27 mouse cellular contexts compared by ENCODE assay signal in genomic region chr3:47836541-47837240, GRCm38 (mm10).
DNase-seq lines count a peak whose midpoint lies in the region; ATAC-seq lines count a peak whose summit lies in the region.
"Had no signal": no experiment of that assay in that cellular context is flagged by ENCODE, and none has a peak within 500 bp of the region (broad histone marks: within the 10 kb centered on the region; RNA-seq: fewer than 3 reads in every experiment).

No protein-coding gene starts in this region.

- H3K9me3 ChIP-seq in kidney, embryonic 14.5 days (ENCODE audit: control insufficient read depth, low read length) = no peaks in the 10 kb centered on the region
- H3K9me3 ChIP-seq: embryonic facial prominence, embryonic 13.5 days; embryonic facial prominence, embryonic 15.5 days; forebrain, embryonic 10.5 days; forebrain, embryonic 12.5 days; G1E had no signal

- no peak for ATAC-seq in kidney, embryonic 14.5 days (ENCODE audit: low FRiP score, low TSS enrichment)
- ATAC-seq: CD4-positive, CD25-positive, alpha-beta regulatory T cell, adult 4 months; forebrain, embryonic 14.5 days; forebrain, embryonic 16.5 days; Patski had no signal

- H3K36me3 ChIP-seq in kidney, embryonic 14.5 days (ENCODE audit: control insufficient read depth, insufficient read depth, low read length) = no peaks in the 10 kb centered on the region
- H3K36me3 ChIP-seq: embryonic facial prominence, embryonic 13.5 days; embryonic facial prominence, embryonic 15.5 days; forebrain, embryonic 10.5 days; forebrain, embryonic 12.5 days; G1E had no signal

- intact Hi-C loops in heart, postnatal 10 days (cut with DNase I) = no loop called here

- no peak overlapping the region for H3K27ac ChIP-seq in kidney, embryonic 14.5 days (ENCODE audit: low read depth, low read length)
- H3K27ac ChIP-seq: embryonic facial prominence, embryonic 13.5 days; embryonic facial prominence, embryonic 15.5 days; forebrain, embryonic 10.5 days; forebrain, embryonic 12.5 days had no signal

- no peak overlapping the region for H3K4me3 ChIP-seq in kidney, embryonic 14.5 days (ENCODE audit: low read length)
- H3K4me3 ChIP-seq: embryonic facial prominence, embryonic 13.5 days; embryonic facial prominence, embryonic 15.5 days; erythroblast, embryonic 14.5 days; forebrain, embryonic 10.5 days; forebrain, embryonic 12.5 days had no signal

- H3K9ac ChIP-seq in kidney, embryonic 14.5 days (ENCODE audit: low read depth, low read length) = no peak overlapping the region
- H3K9ac ChIP-seq: embryonic facial prominence, embryonic 13.5 days; embryonic facial prominence, embryonic 15.5 days; forebrain, embryonic 12.5 days had no signal

- peak; percentile 55 for DNase-seq in heart, adult 11 months
- DNase-seq in heart, postnatal 10 days = no peak
- DNase-seq in R1 (ENCODE audit: low read depth, low spot score) (peak; percentile 79), liver (no peak)
- DNase-seq: adrenal gland, adult 2 months; adrenal gland, postnatal 10 days; adrenal gland, postnatal 25 days; B cell, adult 2 months; cerebellum, adult 11 months; cerebellum, adult 18-20 months; cerebellum, adult 8-10 months; cerebellum, adult 9-11 months; cerebellum, postnatal 14 days; cerebellum, postnatal 36 days; embryo, embryonic 11 days had no signal

- H3K27me3 ChIP-seq in kidney, embryonic 14.5 days (ENCODE audit: control insufficient read depth, insufficient read depth, low read length) = no peaks in the 10 kb centered on the region
- H3K27me3 ChIP-seq: CH12.LX; embryonic facial prominence, embryonic 13.5 days; embryonic facial prominence, embryonic 15.5 days; forebrain, embryonic 12.5 days; Patski had no signal

- H3K4me1 ChIP-seq in kidney, embryonic 14.5 days (ENCODE audit: control insufficient read depth, insufficient read depth, low read length) = no peaks in the 10 kb centered on the region
- H3K4me1 ChIP-seq: embryonic facial prominence, embryonic 13.5 days; embryonic facial prominence, embryonic 15.5 days; forebrain, embryonic 10.5 days; forebrain, embryonic 12.5 days had no signal

- 74% methylated on average over 3 of the region's 3 CpGs for WGBS in kidney, embryonic 14.5 days

- no peak overlapping the region for H3K4me2 ChIP-seq in kidney, embryonic 14.5 days (replicated peaks; ENCODE audit: low read depth, low read length)
- H3K4me2 ChIP-seq: embryonic facial prominence, embryonic 13.5 days; embryonic facial prominence, embryonic 15.5 days; forebrain, embryonic 12.5 days had no signal

Comparison
In these comparisons a context has a peak if more than half of its experiments do, and no peak if none do; other contexts are left out.
1. DNase-seq: peak in heart, adult 11 months (single experiment) and R1 (single experiment); none in heart, postnatal 10 days (0 of 2) and liver (single experiment).